ENCODE assay signal across 20 mouse cellular contexts in the genomic region with DNA sequence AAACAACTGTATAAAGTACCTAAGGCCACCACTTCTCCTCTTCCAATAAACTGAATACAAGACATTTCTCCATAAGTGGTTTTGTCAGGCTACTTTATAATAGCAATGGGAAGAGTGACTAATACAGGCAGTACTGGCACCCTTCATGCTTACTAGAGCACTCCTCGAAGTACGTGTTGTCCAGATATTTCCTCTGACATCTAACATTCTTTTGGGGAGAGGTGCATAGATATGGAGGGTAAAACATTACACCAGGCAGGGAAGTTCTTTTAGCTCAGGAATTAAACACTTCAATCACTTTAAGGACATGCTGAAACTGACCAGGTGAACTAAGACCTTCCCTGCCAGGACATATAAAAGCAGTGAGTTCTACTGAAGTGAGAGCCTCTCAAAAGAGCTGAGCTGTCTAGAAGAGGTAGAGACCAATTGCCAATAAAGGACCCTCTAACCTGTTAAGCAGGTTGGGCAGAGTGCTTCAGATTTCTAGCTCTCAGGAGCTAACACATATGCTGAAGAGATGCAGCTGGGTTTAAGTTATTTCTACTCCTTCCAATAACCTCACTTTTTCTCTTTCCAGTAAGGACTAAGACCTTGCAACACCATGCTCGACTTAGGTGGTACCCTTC.
"Had no signal": no experiment of that assay in that cellular context is flagged by ENCODE, and none has a peak within 500 bp of the region (broad histone marks: within the 10 kb centered on the region; RNA-seq: fewer than 3 reads in every experiment).

No protein-coding gene starts in this region.

- H3K27me3 ChIP-seq: liver, embryonic 13.5 days; liver, embryonic 15.5 days; midbrain, embryonic 12.5 days; neural tube, embryonic 13.5 days; neural tube, embryonic 15.5 days had no signal

- H3K4me3 ChIP-seq: liver, embryonic 13.5 days; liver, embryonic 15.5 days; midbrain, embryonic 10.5 days; midbrain, embryonic 12.5 days; myocyte; neural tube, embryonic 13.5 days; neural tube, embryonic 15.5 days had no signal

- H3K36me3 ChIP-seq: liver, embryonic 13.5 days; liver, embryonic 15.5 days; midbrain, embryonic 10.5 days; midbrain, embryonic 12.5 days; neural tube, embryonic 13.5 days; neural tube, embryonic 15.5 days had no signal

- DNase-seq: liver; liver, embryonic 13.5 days; liver, postnatal 0 days; midbrain, embryonic 14.5 days; retina, postnatal 1 day; right cerebral cortex, adult 18-20 months; right cerebral cortex, postnatal 25 days; right cerebral cortex, postnatal 4 days; spleen, adult 18-20 months; thymus, adult 18-20 months; thymus, postnatal 14 days; thymus, postnatal 36 days had no signal

- ATAC-seq: liver, postnatal 0 days; midbrain, embryonic 16.5 days had no signal

- H3K27ac ChIP-seq: liver, embryonic 13.5 days; liver, embryonic 15.5 days; midbrain, embryonic 10.5 days; midbrain, embryonic 12.5 days; neural tube, embryonic 13.5 days; neural tube, embryonic 15.5 days had no signal

- H3K9ac ChIP-seq: liver, embryonic 13.5 days; liver, embryonic 15.5 days; liver, postnatal 0 days; midbrain, embryonic 12.5 days; neural tube, embryonic 13.5 days; neural tube, embryonic 15.5 days had no signal

- H3K4me2 ChIP-seq: liver, embryonic 11.5 days; liver, embryonic 13.5 days; liver, embryonic 15.5 days; midbrain, embryonic 12.5 days; neural tube, embryonic 13.5 days; neural tube, embryonic 15.5 days had no signal

- H3K9me3 ChIP-seq: liver, embryonic 13.5 days; liver, embryonic 15.5 days; midbrain, embryonic 10.5 days; midbrain, embryonic 12.5 days; neural tube, embryonic 13.5 days; neural tube, embryonic 15.5 days had no signal

- H3K4me1 ChIP-seq: liver, embryonic 13.5 days; liver, embryonic 15.5 days; midbrain, embryonic 10.5 days; midbrain, embryonic 12.5 days; neural tube, embryonic 13.5 days; neural tube, embryonic 15.5 days had no signal
